Comparison of ENCODE assay signal across 23 mouse cellular contexts in the genomic region with DNA sequence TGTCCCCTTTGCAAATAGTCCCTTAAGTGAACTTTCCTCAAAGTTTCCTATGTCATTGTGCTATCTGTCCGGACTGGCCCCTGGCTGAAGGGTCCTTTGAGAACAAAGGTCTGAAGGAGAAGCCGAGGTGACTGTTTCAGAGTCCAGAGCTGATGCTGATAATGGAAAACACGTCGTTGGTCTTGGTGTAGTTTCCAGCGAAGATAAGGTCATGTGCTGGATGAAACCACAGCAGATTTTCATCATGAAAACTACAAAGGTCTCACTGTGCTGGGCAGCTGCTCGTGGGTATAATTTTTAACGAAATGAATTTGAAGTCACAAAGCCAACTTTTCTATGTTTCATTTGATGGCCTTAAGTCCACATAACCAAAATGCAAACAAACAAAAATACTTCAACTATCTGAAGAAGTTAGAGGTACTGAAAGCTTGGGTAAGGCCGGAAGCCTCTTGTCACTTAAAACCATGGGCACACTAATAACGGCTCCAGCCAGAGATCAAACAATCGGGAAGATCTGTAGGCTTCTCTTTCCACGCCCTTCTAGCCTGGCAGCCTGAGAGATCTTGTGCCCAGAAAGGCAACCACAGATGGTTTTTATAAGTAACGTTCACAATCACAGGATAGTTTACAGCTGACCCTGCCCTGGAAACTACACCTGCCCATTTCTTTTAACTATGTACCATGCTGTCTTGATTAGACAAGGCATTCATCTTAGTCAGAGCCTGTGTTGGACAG. TPM values are rescaled to one million over a fixed set of nuclear protein-coding genes. Genes with fewer than 3 reads are reported as not detected.
"Had no signal": no experiment of that assay in that cellular context is flagged by ENCODE, and none has a peak within 500 bp of the region (broad histone marks: within the 10 kb centered on the region; RNA-seq: fewer than 3 reads in every experiment).

No protein-coding gene starts in this region.

- H3K4me1 ChIP-seq: midbrain, embryonic 10.5 days; neural tube, embryonic 12.5 days; stomach, embryonic 15.5 days had no signal

- H3K27ac ChIP-seq: layer of hippocampus, adult 2 months; left cerebral cortex, adult 2 months; limb, embryonic 12.5 days; liver, embryonic 13.5 days; lung, embryonic 15.5 days; macrophage; midbrain, embryonic 10.5 days; neural tube, embryonic 12.5 days; stomach, embryonic 15.5 days had no signal

- H3K4me3 ChIP-seq: layer of hippocampus, adult 2 months; left cerebral cortex, adult 2 months; limb, embryonic 12.5 days; liver, embryonic 13.5 days; lung, embryonic 15.5 days; midbrain, embryonic 10.5 days; neural tube, embryonic 12.5 days; stomach, embryonic 15.5 days had no signal

- DNase-seq: kidney, postnatal 10 days; kidney, postnatal 4 days; liver; liver, embryonic 13.5 days; liver, postnatal 0 days; lung, postnatal 14 days; midbrain, embryonic 14.5 days; thymus, adult 2 months; thymus, postnatal 25 days had no signal

- H3K27me3 ChIP-seq: limb, embryonic 12.5 days; liver, embryonic 13.5 days; lung, embryonic 15.5 days; neural tube, embryonic 12.5 days; stomach, embryonic 15.5 days had no signal

- H3K36me3 ChIP-seq: limb, embryonic 12.5 days; liver, embryonic 13.5 days; lung, embryonic 15.5 days; midbrain, embryonic 10.5 days; neural tube, embryonic 12.5 days; stomach, embryonic 15.5 days had no signal

- H3K9ac ChIP-seq: limb, embryonic 12.5 days; liver, embryonic 13.5 days; liver, postnatal 0 days; lung, embryonic 15.5 days; neural tube, embryonic 12.5 days; stomach, embryonic 15.5 days had no signal

- H3K9me3 ChIP-seq: liver, embryonic 13.5 days; lung, embryonic 15.5 days; midbrain, embryonic 10.5 days; neural tube, embryonic 12.5 days; stomach, embryonic 15.5 days had no signal

- H3K4me2 ChIP-seq: limb, embryonic 12.5 days; liver, embryonic 13.5 days; lung, embryonic 15.5 days; neural tube, embryonic 12.5 days; stomach, embryonic 15.5 days had no signal

RNA-seq across cellular contexts. Expression of a gene that starts 15.0 kb away (rescaled TPM):
- total RNA-seq: left cerebral cortex, adult 2 months; left cerebral cortex, postnatal 25 days had no signal
- polyA plus RNA-seq: macrophage; midbrain, embryonic 10.5 days; neural tube, embryonic 12.5 days had no signal

RNA-seq across cellular contexts. Expression of a gene that starts 21.4 kb away (rescaled TPM):
- total RNA-seq: layer of hippocampus, adult 2 months; layer of hippocampus, postnatal 25 days; left cerebral cortex, adult 2 months; left cerebral cortex, postnatal 25 days; neutrophil, adult 5-6 weeks had no signal
- polyA plus RNA-seq: kidney, embryonic 14.5 days; limb, embryonic 12.5 days; liver, embryonic 13.5 days; liver, postnatal 0 days; lung, embryonic 15.5 days; macrophage; midbrain, embryonic 10.5 days; midbrain, embryonic 14.5 days; neural tube, embryonic 12.5 days; spleen, adult 2 months; stomach, embryonic 15.5 days; testis, adult 2 months had no signal

RNA-seq across cellular contexts. Expression of a gene that starts 45.2 kb away (rescaled TPM):
- total RNA-seq: neutrophil, adult 5-6 weeks had no signal
- polyA plus RNA-seq: macrophage had no signal
